Mouse (Mus musculus) stomach, postnatal 0 days (tissue): ENCODE data around the gene Emc10. TPM values are rescaled to one million over a fixed set of nuclear protein-coding genes. Genes with fewer than 3 reads are reported as not detected.

Source experiments
- ATAC-seq: fragments of 200-750 bp; cut with Nextera tagmentation; 2 replicates; pipeline ENCODE4 v1.8.0; 2017; ENCODE audit not compliant: low FRiP score, low TSS enrichment
- DNase-seq: peaks from one replicate; pipeline ENCODE4 v3.0.0-alpha.2; 2016; ENCODE audit warnings: low spot score
- H3K27ac ChIP-seq: fragments of 300-500 bp; sonication (generic); replicated peaks from 2 replicates; pipeline ENCODE4 v1.5.1; 2014; ENCODE audit warnings: mild to moderate bottlenecking, control low read depth
- H3K27me3 ChIP-seq: fragments of 300-500 bp; sonication (generic); 2 replicates; pipeline ENCODE4 v1.6.1; 2014; ENCODE audit warnings: low read length; ENCODE audit not compliant: control insufficient read depth, insufficient read depth
- H3K36me3 ChIP-seq: fragments of 300-500 bp; sonication (generic); 2 replicates; pipeline ENCODE4 v1.6.1; 2014; ENCODE audit warnings: low read length, mixed read lengths; ENCODE audit not compliant: control insufficient read depth, insufficient read depth
- H3K4me1 ChIP-seq: fragments of 300-500 bp; sonication (generic); replicated peaks from 2 replicates; pipeline ENCODE4 v1.6.1; 2014; ENCODE audit warnings: antibody characterized with exemption; ENCODE audit not compliant: control insufficient read depth, insufficient read depth
- H3K4me2 ChIP-seq: fragments of 300-500 bp; sonication (generic); replicated peaks from 2 replicates; pipeline ENCODE4 v1.6.1; 2014; ENCODE audit warnings: low read depth, mild to moderate bottlenecking, control low read depth, moderate library complexity
- H3K4me3 ChIP-seq: fragments of 300-500 bp; sonication (generic); 2 replicates; pipeline ENCODE4 v1.5.1; 2014; ENCODE audit warnings: low read depth, low read length, control low read depth
- H3K9ac ChIP-seq: fragments of 300-500 bp; sonication (generic); 2 replicates; pipeline ENCODE4 v1.6.1; 2014; ENCODE audit warnings: mild to moderate bottlenecking, low read length, control low read depth, mixed read lengths
- H3K9me3 ChIP-seq: fragments of 300-500 bp; sonication (generic); 2 replicates; pipeline ENCODE4 v1.6.1; 2016; ENCODE audit warnings: low read length; ENCODE audit not compliant: control insufficient read depth
- CTCF ChIP-seq: IDR thresholded peaks from 2 replicates; pipeline ENCODE4 v1.5.1; 2016; ENCODE audit warnings: antibody characterized with exemption, low read depth, mild to moderate bottlenecking, moderate library complexity
- EP300 ChIP-seq: optimal IDR thresholded peaks from 2 replicates; pipeline ENCODE3; 2016; ENCODE audit warnings: antibody characterized with exemption
- WGBS: fragments of 180-500 bp; shearing (Covaris S2); extraction: QIAGEN DNeasy Blood & Tissue Kit; methylation state at CpG from one replicate; pipeline ENCODE4 v1.1.7; 2014; 5-methylcytosine and 5-hydroxymethylcytosine counted together
- polyA plus RNA-seq: library from polyadenylated mRNA; unstranded; fragments of >200 nt; fragmentation: Nextera tagmentation; extraction: Ambion mirVana; gene quantifications from 2 replicates; pipeline ENCODE4 v1.2.1, GENCODE M21; 2015

Gene Emc10
- polyA plus RNA-seq, 1 experiment from 2014 or later: 60.7 TPM

- Histone ChIP-seq H3K9ac (no peak overlapping the region), H3K9me3 (no peaks in the 10 kb centered on the region), H3K36me3 (0 out of 2 replicates have a peak, but pooled peaks cover 6% of the 10 kb centered on the region), H3K27ac (no peak overlapping the region), H3K4me2 (no peak overlapping the region), H3K27me3 (no peaks in the 10 kb centered on the region), H3K4me1 (no peaks in the 10 kb centered on the region), H3K4me3 (no peak overlapping the region)
- WGBS: 79% methylated on average over 12 of the region's 12 CpGs
- TF ChIP-seq CTCF (no peak), EP300 (no peak)
- ATAC-seq (no peak), DNase-seq (no peak)
Observed at GRCm38 (mm10) chr7:44533746-44534045, 37.4 kb upstream of the Emc10 start.

- Histone ChIP-seq H3K4me1 (no peaks in the 10 kb centered on the region), H3K4me3 (no peak overlapping the region), H3K9ac (no peak overlapping the region), H3K36me3 (0 out of 2 replicates have a peak, but pooled peaks cover 3% of the 10 kb centered on the region), H3K9me3 (no peaks in the 10 kb centered on the region), H3K27me3 (no peaks in the 10 kb centered on the region), H3K27ac (no peak overlapping the region), H3K4me2 (no peak overlapping the region)
- WGBS: 70% methylated on average over 29 of the region's 29 CpGs
- DNase-seq (no peak), ATAC-seq (no peak)
- TF ChIP-seq EP300 (no peak), CTCF (no peak)
Observed at GRCm38 (mm10) chr7:44532918-44533745, 36.8 kb upstream of the Emc10 start.

GRCm38 (mm10) chr7:44531946-44532732 lies 35.8 kb upstream of the Emc10 start, which contains the start of gene Spib:
TSS of gene Spib (minus strand) at chr7:44532071.
- WGBS: 81% methylated on average over 4 of the region's 4 CpGs
- Histone ChIP-seq H3K9me3 (no peaks in the 10 kb centered on the region), H3K9ac (no peak within 1 kb of the TSS), H3K4me1 (no peaks in the 10 kb centered on the region), H3K27ac (no peak within 1 kb of the TSS), H3K4me3 (no peak within 1 kb of the TSS), H3K4me2 (no peak within 1 kb of the TSS), H3K36me3 (no peaks in the 10 kb centered on the region), H3K27me3 (no peaks in the 10 kb centered on the region)
- no peak for DNase-seq
- TF ChIP-seq CTCF: no peak
- no peak for TF ChIP-seq EP300
- ATAC-seq: no peak

GRCm38 (mm10) chr7:44531207-44531606 lies 34.9 kb upstream of the Emc10 start:
- Histone ChIP-seq H3K4me2 (no peak overlapping the region), H3K9ac (no peak overlapping the region), H3K4me1 (no peaks in the 10 kb centered on the region), H3K4me3 (no peak overlapping the region), H3K27ac (no peak overlapping the region), H3K36me3 (no peaks in the 10 kb centered on the region), H3K9me3 (no peaks in the 10 kb centered on the region), H3K27me3 (no peaks in the 10 kb centered on the region)
- DNase-seq (no peak), ATAC-seq (no peak)
- no peak for TF ChIP-seq CTCF
- no peak for TF ChIP-seq EP300
- WGBS: 38% methylated on average over 5 of the region's 5 CpGs

GRCm38 (mm10) chr7:44530507-44530906 lies 34.2 kb upstream of the Emc10 start:
- Histone ChIP-seq H3K27ac (no peak overlapping the region), H3K4me2 (no peak overlapping the region), H3K4me1 (no peaks in the 10 kb centered on the region; the same call in 1 of the 2 replicates), H3K27me3 (no peaks in the 10 kb centered on the region), H3K4me3 (no peak overlapping the region), H3K36me3 (no peaks in the 10 kb centered on the region), H3K9ac (no peak overlapping the region), H3K9me3 (no peaks in the 10 kb centered on the region)
- 63% methylated on average over 3 of the region's 3 CpGs for WGBS
- ATAC-seq (no peak), DNase-seq (no peak)
- TF ChIP-seq EP300 (no peak), CTCF (no peak)

- no peak for ATAC-seq
- TF ChIP-seq CTCF (no peak), EP300 (no peak)
- H3K4me3 ChIP-seq: no peak overlapping the region
- H3K36me3 ChIP-seq: no peaks in the 10 kb centered on the region
- H3K9ac ChIP-seq: no peak overlapping the region
- DNase-seq: no peak
- peaks cover 3% of the 10 kb centered on the region; the same call in 1 of the 2 replicates for H3K4me1 ChIP-seq
- no peak overlapping the region for H3K27ac ChIP-seq
- H3K9me3 ChIP-seq: no peaks in the 10 kb centered on the region
- no peak overlapping the region for H3K4me2 ChIP-seq
- no peaks in the 10 kb centered on the region for H3K27me3 ChIP-seq
- 63% methylated on average over 5 of the region's 5 CpGs for WGBS
Observed at GRCm38 (mm10) chr7:44529518-44529917, 33.2 kb upstream of the Emc10 start.
